Mouse (Mus musculus): ENCODE results near the gene Egfr. TPM values are rescaled to one million over a fixed set of nuclear protein-coding genes. Genes with fewer than 3 reads are reported as not detected.

Egfr gene
- total RNA-seq, 2 experiments from 2014 or later = 20.4 to 25.1 TPM

DNA sequence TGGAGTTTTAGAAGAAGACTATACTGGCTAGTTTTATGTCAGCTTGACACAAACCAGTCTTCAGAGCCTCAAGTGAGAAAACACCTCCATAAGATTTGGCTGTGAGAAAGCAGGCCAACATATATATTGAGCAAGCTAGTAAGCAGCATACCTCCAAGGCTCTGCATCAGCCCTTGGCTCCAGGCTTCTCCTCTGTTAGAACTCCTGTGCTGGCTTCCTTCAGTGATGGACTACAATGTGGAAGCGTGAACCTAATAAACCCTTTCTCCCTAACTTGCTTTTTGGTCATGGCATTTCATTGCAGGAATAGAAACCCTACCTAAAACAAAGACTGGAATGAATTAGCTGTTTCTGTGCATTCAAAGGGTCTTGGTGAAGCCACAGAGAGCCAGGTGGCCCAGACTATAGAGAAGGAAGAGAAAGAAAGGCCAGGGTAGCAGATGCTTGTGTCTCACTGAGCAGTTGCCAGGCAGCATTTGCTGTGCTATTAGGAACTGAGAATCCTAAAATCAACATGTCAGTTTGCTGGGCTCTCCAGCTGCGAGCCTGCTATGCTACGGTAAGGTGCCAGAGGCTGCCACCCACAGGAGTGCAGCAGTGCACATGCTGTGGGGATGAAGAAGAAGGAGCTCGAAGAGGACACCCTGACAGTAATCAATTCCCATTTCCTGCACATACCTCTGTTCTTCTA is 189.2 kb downstream of the Egfr start:
- no peak for DNase-seq
- intact Hi-C loops (cut with DNase I; ENCODE audit: low total_unique reads) = loop anchor here (10.0 kb wide), 1 partner anchor 176 kb away; no protein-coding TSS in a partner anchor

DNA sequence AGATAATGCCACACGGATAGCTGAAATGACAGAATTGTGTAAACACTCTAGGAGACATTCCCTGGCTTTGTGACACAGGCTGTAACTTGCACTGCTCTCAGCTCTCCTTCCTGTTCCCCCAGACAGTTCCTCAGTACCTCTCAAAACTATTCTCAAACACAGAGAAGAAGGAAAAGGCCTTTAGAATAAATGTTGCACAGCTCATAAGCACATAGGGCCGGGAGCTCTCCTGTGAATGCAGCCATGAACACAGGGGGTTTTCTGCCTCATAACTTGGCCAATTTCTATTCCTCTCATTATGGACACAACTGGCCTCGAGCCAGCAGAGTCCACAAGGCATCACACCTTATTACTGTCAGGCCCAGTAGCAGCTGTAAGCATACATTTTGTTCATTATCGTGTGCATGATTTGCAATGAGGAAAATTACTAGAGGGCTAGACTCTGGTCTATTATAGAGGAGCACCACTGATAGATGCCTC is 190.0 kb downstream of the Egfr start:
- intact Hi-C loops (cut with DNase I; ENCODE audit: low total_unique reads) = loop anchor here (10.0 kb wide), 1 partner anchor 177 kb away; no protein-coding TSS in a partner anchor
- DNase-seq = no peak

GRCm38 (mm10) chr11:16943016-16943415 is 191.0 kb downstream of the Egfr start:
- DNase-seq = no peak
- intact Hi-C loops (cut with DNase I; ENCODE audit: low total_unique reads) = loop anchor here (10.0 kb wide), 1 partner anchor 178 kb away; no protein-coding TSS in a partner anchor

GRCm38 (mm10) chr11:16948756-16949155 is 196.8 kb downstream of the Egfr start:
- intact Hi-C loops (cut with DNase I; ENCODE audit: low total_unique reads) = loop anchor here (2.0 to 10.0 kb wide), 2 partner anchors 184 to 426 kb away; no protein-coding TSS in a partner anchor
- DNase-seq = peak; percentile 27

GRCm38 (mm10) chr11:16950226-16950975 is 198.4 kb downstream of the Egfr start:
- intact Hi-C loops (cut with DNase I; ENCODE audit: low total_unique reads) = no loop called here

DNA sequence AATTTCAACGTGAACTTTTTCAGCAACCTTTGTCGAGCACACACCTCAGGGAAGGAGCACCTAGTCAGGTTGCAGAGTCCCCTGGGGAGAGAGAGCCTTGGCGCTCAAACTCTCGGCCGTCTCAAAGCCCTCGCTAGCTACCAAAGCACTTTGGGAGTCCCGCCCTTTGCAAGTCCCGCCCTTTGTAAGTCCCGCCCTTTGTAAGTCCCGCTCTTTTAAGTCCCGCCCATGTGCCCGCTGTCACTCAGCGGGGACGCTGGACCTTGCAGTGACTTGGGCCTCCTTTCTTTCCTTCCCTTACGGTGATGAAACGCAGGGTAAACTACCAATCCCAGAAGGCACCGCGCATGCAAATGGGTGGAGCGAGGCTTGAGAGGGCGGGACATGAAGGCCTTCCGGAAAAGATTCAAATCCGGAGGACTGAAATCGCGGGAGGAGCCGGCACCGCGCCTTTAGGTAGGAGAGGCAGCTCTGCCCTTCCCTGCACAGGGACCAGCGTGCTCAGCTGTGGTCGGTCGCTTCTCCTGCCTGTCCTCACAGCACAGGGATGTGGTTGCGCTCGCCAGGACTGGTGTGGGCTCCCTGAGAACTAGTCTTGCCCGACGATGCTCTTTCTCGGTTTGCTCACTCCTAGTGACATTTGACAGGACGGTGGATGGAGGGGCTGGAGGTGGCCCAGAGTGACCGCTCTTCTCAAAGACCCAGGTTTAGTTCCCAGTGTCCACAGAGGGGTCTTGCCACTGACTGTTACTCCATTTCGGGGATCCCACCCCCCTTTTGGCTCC is 199.2 kb downstream of the Egfr start, which contains the start of gene Fbxo48:
Gene Fbxo48 (plus strand): TSS at position 400 of the 785 bp plus-strand sequence.
- intact Hi-C loops (cut with DNase I; ENCODE audit: low total_unique reads) = no loop called here
- peak; percentile 94 for DNase-seq

More at GRCm38 (mm10) chr11:16950226-16950975, 198.4 kb downstream of the Egfr start:
- no peak for DNase-seq

- intact Hi-C loops (cut with DNase I; ENCODE audit: low total_unique reads) = no loop called here
- no peak for DNase-seq
These were observed 199.7 kb downstream of the Egfr start for GRCm38 (mm10) chr11:16951761-16952010.

DNA sequence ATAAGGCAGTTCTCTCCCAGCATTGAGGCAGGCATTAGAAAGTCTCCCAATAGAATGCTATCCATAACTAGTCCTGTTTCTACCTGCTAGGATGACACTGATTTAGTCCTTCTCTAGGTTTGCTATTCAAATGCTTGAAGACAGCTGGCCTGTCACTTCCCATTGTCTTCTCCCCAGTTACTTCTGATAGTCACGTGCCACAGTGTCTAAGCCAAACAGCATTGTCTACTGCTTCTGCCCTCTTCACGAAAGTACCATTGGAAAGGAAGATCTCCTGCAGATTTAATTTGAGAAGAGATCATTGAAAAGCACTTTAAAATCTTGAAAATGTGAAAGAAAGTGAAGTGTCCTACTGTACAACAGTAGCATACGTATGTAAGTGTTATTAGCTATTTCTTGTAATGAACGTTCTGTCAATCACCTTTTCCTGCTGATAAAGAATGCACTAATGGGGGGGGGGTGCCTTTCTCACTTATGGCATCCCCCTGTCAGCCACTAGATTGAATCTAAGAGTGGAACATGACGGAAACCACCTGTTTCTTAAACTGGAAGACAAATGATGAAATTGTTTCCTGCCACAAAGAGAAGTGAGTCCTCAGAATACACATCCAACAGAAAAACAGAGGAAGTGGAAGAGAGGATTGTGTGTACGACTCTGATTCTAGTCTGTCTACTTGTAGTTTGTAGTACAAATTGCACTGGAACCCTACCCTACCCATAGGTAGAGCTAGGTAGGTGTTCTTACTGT is 204.3 kb downstream of the Egfr start:
- DNase-seq = no peak
- intact Hi-C loops (cut with DNase I; ENCODE audit: low total_unique reads) = no loop called here

- DNase-seq = no peak
- intact Hi-C loops (cut with DNase I; ENCODE audit: low total_unique reads) = no loop called here
These were observed 205.0 kb downstream of the Egfr start for GRCm38 (mm10) chr11:16957030-16957429.

DNA sequence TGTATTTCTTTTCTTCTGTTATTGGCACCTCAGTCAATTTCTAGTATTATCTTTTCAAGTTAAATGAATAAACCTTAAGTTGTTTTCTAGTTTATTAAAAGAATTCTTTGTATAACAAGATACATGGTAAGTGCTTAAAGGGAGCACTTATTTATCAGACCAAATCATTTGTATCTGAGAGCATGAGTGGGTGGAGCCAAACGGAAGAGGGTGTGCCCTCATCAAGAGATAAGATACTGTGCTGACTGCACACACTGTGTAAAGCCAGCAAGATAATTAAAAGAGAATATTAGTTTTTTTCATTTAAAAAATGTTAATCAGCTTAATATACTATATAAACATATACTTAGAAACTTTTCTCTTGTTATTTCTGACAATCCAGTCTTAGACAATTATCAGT is 206.5 kb downstream of the Egfr start:
- intact Hi-C loops (cut with DNase I; ENCODE audit: low total_unique reads) = no loop called here
- DNase-seq = no peak

Other genes with a start within 250 kb of the Egfr start
- 1 to 10 TPM; 2.2 to 2.3 TPM for gene Sec61g, start 243.7 kb upstream of the Egfr start, total RNA-seq (2021)
- under 1 TPM; 0.16 to 0.42 TPM for gene Fbxo48, start 199.2 kb downstream of the Egfr start, total RNA-seq (2021)